23 mouse cellular contexts compared by ENCODE assay signal in the genomic region with DNA sequence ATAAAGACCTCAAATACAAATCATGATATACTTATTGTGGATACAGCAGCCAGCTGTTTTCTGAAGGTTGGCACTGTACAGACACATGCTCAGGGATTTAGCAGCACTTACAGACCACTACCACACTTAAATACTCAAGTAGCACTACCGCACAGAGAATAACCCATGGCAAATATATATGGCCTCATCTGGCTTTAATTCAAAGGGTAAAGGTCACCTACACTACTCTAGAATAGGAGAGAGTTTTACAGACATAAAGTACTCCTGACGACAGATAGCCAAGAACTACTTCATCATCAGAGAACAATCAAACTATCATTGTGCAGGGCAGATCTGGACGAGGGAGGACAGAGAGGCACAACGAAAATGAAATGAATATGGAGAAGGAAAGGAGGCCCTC.
"Had no signal": no experiment of that assay in that cellular context is flagged by ENCODE, and none has a peak within 500 bp of the region (broad histone marks: within the 10 kb centered on the region; RNA-seq: fewer than 3 reads in every experiment).

No protein-coding gene starts in this region.

- H3K9ac ChIP-seq: limb, embryonic 12.5 days; liver, embryonic 12.5 days; liver, embryonic 15.5 days; lung, embryonic 15.5 days; midbrain, embryonic 13.5 days; stomach, embryonic 15.5 days had no signal

- H3K27me3 ChIP-seq: limb, embryonic 12.5 days; liver, embryonic 12.5 days; liver, embryonic 15.5 days; lung, embryonic 15.5 days; megakaryocyte, embryonic 14.5 days; midbrain, embryonic 13.5 days; stomach, embryonic 15.5 days had no signal

- H3K4me2 ChIP-seq: limb, embryonic 12.5 days; liver, embryonic 12.5 days; liver, embryonic 15.5 days; lung, embryonic 15.5 days; midbrain, embryonic 13.5 days; stomach, embryonic 15.5 days had no signal

- H3K27ac ChIP-seq: kidney, postnatal 0 days; layer of hippocampus, adult 2 months; limb, embryonic 12.5 days; liver, embryonic 12.5 days; liver, embryonic 15.5 days; lung, embryonic 15.5 days; midbrain, embryonic 13.5 days; stomach, embryonic 15.5 days had no signal

- H3K36me3 ChIP-seq: limb, embryonic 12.5 days; liver, embryonic 12.5 days; liver, embryonic 15.5 days; lung, embryonic 15.5 days; midbrain, embryonic 13.5 days; stomach, embryonic 15.5 days had no signal

- DNase-seq: kidney, adult 11 months; kidney, adult 8-10 months; kidney, postnatal 25 days; layer of hippocampus, adult 9-11 months; liver; lung, adult 18-20 months; lung, postnatal 10 days; lung, postnatal 36 days; right cerebral cortex, adult 18-20 months; right cerebral cortex, postnatal 14 days; right cerebral cortex, postnatal 4 days; spleen, adult 18-20 months had no signal

- H3K4me3 ChIP-seq: layer of hippocampus, adult 2 months; limb, embryonic 12.5 days; liver, embryonic 12.5 days; liver, embryonic 15.5 days; lung, embryonic 15.5 days; megakaryocyte, embryonic 14.5 days; midbrain, embryonic 13.5 days; myocyte; stomach, embryonic 15.5 days had no signal

- ATAC-seq: liver, embryonic 12.5 days; midbrain, embryonic 16.5 days had no signal

- H3K9me3 ChIP-seq: limb, embryonic 12.5 days; liver, embryonic 12.5 days; liver, embryonic 15.5 days; lung, embryonic 15.5 days; megakaryocyte, embryonic 14.5 days; midbrain, embryonic 13.5 days; stomach, embryonic 15.5 days had no signal
